Mouse (Mus musculus) kidney, adult 18-20 months (tissue): ENCODE data around the gene Hirip3.
A peak's percentile ranks its signal among the peaks of the same experiment; 100 is the strongest.
"Not testable (repeated sequence)": the region's sequence is repeated elsewhere in the genome, so short reads cannot be mapped to it uniquely, and the experiment has no call there.

ENCODE experiments used
- DNase-seq: peaks from one replicate; pipeline ENCODE4 v3.0.0; 2021

Hirip3 gene

GRCm38 (mm10) chr7:126856741-126857420 lies 4.9 kb upstream of the Hirip3 start:
- DNase-seq = no peak

- DNase-seq = no peak
These were observed 785 bp upstream of the Hirip3 start for GRCm38 (mm10) chr7:126860987-126861386.

DNA sequence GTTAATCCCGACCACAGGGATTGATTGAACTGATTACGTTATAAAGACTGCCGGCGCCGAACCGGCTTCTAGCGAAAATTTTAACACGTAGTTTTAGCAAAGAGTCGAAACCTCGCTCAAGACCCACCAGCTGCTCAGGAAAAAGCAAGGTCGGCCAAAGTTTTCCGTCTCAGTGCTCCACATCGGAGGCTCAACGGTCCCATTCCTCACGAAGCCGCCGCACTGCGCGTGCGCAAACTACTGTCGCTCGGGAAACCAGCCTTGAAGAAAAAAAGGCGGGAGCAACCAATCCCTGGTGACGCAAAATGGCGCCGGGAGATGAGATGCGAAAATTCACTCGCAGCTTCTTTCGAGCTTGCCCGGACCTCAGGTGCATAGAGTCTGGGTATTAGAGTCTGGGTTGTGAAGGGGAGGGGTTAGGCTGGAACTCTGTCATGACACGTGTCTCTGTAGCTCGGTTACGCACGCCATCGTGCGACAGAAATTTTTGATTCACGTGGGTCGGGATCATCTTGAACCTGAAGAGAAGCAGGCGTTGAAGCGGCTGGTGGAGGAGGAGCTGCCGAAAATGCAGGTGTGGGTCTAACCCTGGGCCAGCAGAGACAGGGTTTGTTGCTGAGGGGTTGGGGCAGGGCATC lies 494 bp downstream of the Hirip3 start, which contains the start of gene Ino80e:
Gene Ino80e (minus strand): TSS at position 231 of the 638 bp plus-strand sequence.
- peak; percentile 96 for DNase-seq

DNA sequence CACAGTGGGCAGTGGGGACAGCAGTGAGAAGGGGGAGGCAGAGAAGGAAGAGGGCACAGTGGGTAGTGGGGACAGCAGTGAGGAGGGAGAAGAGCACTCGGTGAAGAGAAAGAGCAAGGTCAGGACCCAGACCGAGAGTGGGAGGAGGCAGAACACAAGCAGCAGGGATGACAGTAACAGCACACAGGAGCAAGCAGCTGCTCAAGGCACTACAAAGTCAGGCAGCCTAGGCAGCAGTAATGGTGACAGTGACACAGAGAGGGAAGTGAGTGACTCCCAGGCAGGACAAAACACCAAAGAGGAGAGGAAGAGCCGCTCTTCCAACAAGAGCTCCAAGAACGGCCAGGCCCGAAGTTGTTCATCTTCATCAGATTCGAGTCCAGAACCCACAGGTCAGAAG lies 2.0 kb downstream of the Hirip3 start:
- no peak for DNase-seq

GRCm38 (mm10) chr7:126867534-126867933 lies 5.8 kb downstream of the Hirip3 start:
- DNase-seq = no peak

GRCm38 (mm10) chr7:126868003-126868402 lies 6.2 kb downstream of the Hirip3 start:
- no peak for DNase-seq

- no peak for DNase-seq
These were observed 8.2 kb downstream of the Hirip3 start for GRCm38 (mm10) chr7:126869780-126870519.

DNA sequence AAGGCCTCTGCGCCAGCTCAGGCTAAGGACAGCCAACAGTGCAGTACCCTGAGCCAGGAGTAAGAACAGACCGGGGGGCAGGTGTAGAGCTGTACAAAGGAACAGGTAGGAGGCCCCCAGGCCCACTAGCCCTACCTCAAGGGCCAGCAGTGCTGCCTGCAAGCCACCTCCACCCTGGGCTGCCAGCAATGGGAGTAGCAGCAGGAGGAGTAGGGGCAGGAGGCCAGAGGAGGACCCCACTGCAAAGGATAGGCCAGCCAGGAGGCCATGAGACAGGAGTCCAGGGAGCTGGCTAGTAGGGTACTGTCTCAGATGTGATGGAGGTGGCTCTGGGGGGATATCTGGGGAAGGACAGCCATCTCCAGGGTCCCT lies 8.7 kb downstream of the Hirip3 start:
- no peak for DNase-seq

GRCm38 (mm10) chr7:126877239-126877638 lies 15.5 kb downstream of the Hirip3 start:
- no peak for DNase-seq

- peak; percentile 51 for DNase-seq
These were observed 19.3 kb downstream of the Hirip3 start for GRCm38 (mm10) chr7:126881040-126881439.

GRCm38 (mm10) chr7:126883731-126884181 lies 22.0 kb downstream of the Hirip3 start:
- peak; percentile 32 for DNase-seq

DNA sequence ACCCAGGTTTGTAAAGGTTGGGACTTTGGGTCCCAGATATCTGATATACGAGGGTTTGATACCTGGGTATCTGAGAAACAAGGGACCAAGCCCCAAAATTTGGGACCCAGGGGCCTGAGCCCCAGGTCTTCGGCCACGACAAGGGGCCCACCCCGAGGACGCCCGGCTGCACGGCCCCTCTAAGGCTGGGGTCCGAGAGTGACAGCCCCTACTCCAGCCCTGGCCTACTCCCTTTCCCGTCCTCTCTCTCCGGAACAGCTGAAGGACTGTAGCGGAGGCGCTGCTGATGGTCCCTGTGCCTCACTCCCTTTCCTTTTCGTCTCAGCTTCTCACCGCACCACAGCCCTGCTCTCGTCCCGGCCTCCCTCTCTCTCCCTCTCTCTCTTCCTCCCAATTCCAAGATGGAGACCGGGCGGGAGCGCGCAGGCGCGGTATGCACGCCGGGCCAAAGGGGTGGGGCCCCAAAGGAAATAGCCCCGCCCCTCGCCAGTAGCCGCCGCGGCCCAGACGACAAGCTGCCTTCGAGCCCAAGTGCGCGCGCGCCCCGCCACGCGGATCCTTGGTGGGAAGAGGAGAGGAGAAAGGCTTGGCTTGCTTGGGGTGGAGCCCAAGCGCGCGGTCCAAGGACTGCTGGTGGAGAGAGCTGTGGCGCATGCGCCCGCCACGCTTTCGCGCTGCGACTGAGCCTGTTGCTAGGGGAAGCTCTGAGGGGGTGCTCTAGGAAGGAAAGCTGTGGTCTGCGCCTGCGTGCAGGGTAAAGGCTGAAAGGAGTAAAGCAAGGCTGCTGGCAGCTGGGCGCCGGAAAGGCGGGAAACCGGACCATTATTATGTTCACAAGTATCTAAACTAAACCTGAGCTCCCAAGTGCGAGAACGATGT lies 22.8 kb downstream of the Hirip3 start, which contains the start of gene Taok2:
Gene Taok2 (minus strand): TSS at position 418 of the 879 bp plus-strand sequence.
- DNase-seq = peak; percentile 98

GRCm38 (mm10) chr7:126887281-126887680 lies 25.5 kb downstream of the Hirip3 start:
- no peak for DNase-seq

- DNase-seq = peak; percentile 34
These were observed 27.1 kb downstream of the Hirip3 start for GRCm38 (mm10) chr7:126888852-126889251.

DNA sequence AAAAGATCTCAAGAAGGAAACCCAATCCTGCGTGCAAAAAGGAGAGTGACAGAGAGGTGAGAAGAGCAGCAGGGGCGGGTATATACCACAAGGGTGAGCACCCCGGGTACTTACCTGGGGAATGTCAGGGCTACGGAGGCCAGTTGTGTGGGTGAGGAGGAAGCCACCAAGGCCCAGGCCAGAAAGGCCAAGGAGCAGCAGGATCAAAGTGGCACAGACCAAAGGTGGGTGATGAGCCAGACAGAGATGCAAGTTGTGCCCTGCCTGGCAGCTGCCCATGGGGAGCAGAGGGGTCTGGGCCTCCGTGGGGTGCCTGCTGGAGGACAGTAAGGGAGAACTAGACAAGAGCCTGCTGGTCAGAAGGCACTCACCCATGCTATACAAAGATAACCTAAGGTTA lies 35.1 kb downstream of the Hirip3 start:
- DNase-seq = no peak

- DNase-seq = no peak
These were observed 35.8 kb downstream of the Hirip3 start for GRCm38 (mm10) chr7:126897390-126898101.

DNA sequence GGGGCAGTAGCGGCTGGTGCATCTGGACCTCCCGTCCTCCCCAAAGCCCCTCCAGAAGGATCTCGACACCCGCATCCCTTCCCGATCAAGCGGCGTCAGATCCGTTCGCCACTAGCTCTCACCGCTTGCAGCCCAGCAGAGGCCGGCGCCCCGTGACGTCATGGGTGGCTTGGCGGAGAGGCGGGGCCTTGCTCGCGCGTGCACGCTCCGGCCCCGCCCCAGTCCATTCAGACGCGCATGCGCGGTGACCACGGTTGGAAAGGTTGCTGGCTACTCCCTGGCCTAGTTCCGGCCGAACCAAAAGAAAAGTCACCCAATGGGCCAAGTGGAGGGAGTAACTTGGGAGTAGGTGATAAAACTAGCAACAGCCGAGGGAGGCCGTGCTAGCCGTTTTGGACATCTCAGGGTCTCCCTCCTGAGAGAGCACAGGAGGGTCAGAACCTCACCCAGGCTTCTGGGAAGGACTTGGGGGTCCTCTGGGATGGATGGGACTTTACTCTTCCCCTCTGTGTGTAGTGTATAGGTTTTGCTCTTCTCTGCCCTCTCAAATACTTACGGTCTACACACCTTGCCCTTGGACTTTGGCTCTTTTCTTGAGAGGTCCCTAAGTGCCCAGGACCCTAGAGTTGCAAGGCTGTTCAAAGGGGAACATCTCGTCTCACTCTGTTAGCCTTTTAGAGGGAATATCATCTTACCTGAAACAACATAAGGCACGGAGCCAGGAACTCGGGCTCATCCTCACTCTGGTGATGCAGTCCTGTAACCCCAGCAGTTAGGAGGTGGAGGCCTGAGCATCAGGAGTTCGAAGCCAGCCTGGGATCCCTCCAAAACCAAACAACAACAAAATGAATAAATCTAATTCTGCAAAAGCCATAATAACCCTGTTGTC lies 36.6 kb downstream of the Hirip3 start:
- peak; percentile 97 for DNase-seq

DNA sequence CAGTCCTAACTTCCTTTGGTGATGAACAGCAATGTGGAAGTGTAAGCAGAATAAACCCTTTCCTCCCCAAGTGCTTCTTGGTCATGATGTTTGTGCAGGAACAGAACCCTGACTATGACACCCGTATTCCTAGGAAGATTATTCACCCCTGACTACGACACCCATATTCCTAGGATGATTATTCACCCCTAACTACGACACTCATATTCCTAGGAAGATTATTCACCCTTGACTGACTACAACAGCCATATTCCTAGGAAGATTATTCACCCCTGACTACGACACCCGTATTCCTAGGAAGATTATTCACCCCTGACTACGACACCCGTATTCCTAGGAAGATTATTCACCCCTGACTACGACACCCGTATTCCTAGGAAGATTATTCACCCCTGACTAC lies 38.0 kb downstream of the Hirip3 start:
- not testable (repeated sequence) for DNase-seq

- DNase-seq = no peak
These were observed 43.8 kb downstream of the Hirip3 start for GRCm38 (mm10) chr7:126905590-126905989.

DNA sequence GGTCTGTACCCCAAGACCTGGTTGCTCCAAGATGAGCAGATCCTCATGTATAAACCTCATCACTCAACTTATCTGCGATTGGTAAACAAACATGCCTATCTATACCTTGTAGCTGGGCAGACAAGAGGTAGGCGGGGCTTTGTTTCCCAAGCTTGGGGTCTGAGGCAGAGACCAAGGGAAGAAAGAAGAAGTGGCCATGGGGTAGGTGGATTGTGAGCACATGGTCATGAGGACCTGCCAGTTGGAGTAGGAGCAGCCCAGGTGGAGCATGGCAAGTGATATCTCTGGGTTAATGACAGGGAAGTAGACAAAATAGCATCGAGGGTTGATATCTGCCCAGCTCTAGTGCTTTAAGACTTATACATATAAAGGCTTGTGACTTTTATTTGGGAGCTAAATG lies 53.1 kb downstream of the Hirip3 start:
- no peak for DNase-seq
